Mouse (Mus musculus) layer of hippocampus, postnatal 25 days (tissue): ENCODE data around the gene Cyp2ab1. TPM values are rescaled to one million over a fixed set of nuclear protein-coding genes. Genes with fewer than 3 reads are reported as not detected.
"Not testable (repeated sequence)": the region's sequence is repeated elsewhere in the genome, so short reads cannot be mapped to it uniquely, and the experiment has no call there.

Experiments
- DNase-seq, 2 experiments: peaks; one replicate each; pipeline ENCODE4 v3.0.0; 2022; ENCODE audit warnings: mixed read lengths in 2 of 2, low spot score in 1 of 2; ENCODE audit errors: extremely low spot score in 1 of 2
- total RNA-seq, 2 experiments: library from RNA; stranded (reverse); gene quantifications; 2 replicates each; pipeline ENCODE4 v1.2.3; 2021

Cyp2ab1 gene
- total RNA-seq = not detected

- no peak for DNase-seq
Measured at GRCm38 (mm10) chr16:20325286-20325685, at the start of gene Cyp2ab1. Cyp2ab1 (minus strand) TSS chr16:20325404.

- no peak for DNase-seq
Measured at GRCm38 (mm10) chr16:20371731-20372130, 46.5 kb upstream of the Cyp2ab1 start.

- DNase-seq = no peak
Measured at GRCm38 (mm10) chr16:20368221-20368620, 43.0 kb upstream of the Cyp2ab1 start.

- no peak for DNase-seq
Measured at GRCm38 (mm10) chr16:20362121-20362520, 36.9 kb upstream of the Cyp2ab1 start.

GRCm38 (mm10) chr16:20361496-20361895, 36.3 kb upstream of the Cyp2ab1 start:
- DNase-seq = not testable (repeated sequence)

GRCm38 (mm10) chr16:20359643-20360295, 34.6 kb upstream of the Cyp2ab1 start:
- no peak for DNase-seq

- DNase-seq = no peak
Measured at GRCm38 (mm10) chr16:20357837-20358236, 32.6 kb upstream of the Cyp2ab1 start.

- DNase-seq = no peak
Measured at GRCm38 (mm10) chr16:20354762-20355161, 29.6 kb upstream of the Cyp2ab1 start.

GRCm38 (mm10) chr16:20354011-20354410, 28.8 kb upstream of the Cyp2ab1 start:
- no peak for DNase-seq

- no peak for DNase-seq
Measured at GRCm38 (mm10) chr16:20345464-20345863, 20.3 kb upstream of the Cyp2ab1 start.

GRCm38 (mm10) chr16:20338616-20339015, 13.4 kb upstream of the Cyp2ab1 start:
- DNase-seq = peak; percentile 20 to 21

- no peak for DNase-seq
Measured at GRCm38 (mm10) chr16:20334918-20335317, 9.7 kb upstream of the Cyp2ab1 start.

- no peak for DNase-seq
Measured at GRCm38 (mm10) chr16:20328306-20328705, 3.1 kb upstream of the Cyp2ab1 start.

GRCm38 (mm10) chr16:20323907-20324306, 1.3 kb downstream of the Cyp2ab1 start:
- no peak for DNase-seq

- no peak for DNase-seq
Measured at GRCm38 (mm10) chr16:20322274-20322673, 2.9 kb downstream of the Cyp2ab1 start.

GRCm38 (mm10) chr16:20316770-20317169, 8.4 kb downstream of the Cyp2ab1 start:
- DNase-seq = no peak

- no peak for DNase-seq
Measured at GRCm38 (mm10) chr16:20315266-20315665, 9.9 kb downstream of the Cyp2ab1 start.

GRCm38 (mm10) chr16:20312272-20312671, 12.9 kb downstream of the Cyp2ab1 start:
- no peak for DNase-seq

GRCm38 (mm10) chr16:20301770-20302649, 23.2 kb downstream of the Cyp2ab1 start, which contains the start of gene Parl:
Parl (minus strand) TSS chr16:20302387.
- DNase-seq = peak; percentile 69 to 88

- no peak for DNase-seq
Measured at GRCm38 (mm10) chr16:20300076-20300475, 25.1 kb downstream of the Cyp2ab1 start.

- no peak for DNase-seq
Measured at GRCm38 (mm10) chr16:20280238-20280637, 45.0 kb downstream of the Cyp2ab1 start.

- DNase-seq = no peak
Measured at GRCm38 (mm10) chr16:20279395-20279794, 45.8 kb downstream of the Cyp2ab1 start.
